ENCODE assay signal across 10 mouse cellular contexts in the genomic region with DNA sequence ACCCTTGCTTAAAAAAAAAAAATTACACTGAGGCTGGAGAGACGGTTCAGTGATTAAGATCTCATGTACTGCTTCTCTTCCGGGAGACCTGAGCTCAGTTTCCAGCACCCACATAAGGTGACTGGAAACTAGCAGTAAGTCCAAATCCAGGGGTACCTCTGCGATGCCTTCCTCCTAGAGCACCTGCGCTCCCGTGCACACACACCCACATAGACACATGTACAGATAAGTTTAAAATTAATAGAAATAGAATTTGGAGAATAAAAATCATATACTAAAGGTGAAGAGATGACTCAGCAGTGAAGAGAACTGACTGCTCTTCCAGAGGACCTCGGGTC. TPM values are rescaled to one million over a fixed set of nuclear protein-coding genes. Genes with fewer than 3 reads are reported as not detected.
A peak's percentile ranks its signal among the peaks of the same experiment; 100 is the strongest.
DNase-seq lines count a peak whose midpoint lies in the region; ATAC-seq lines count a peak whose summit lies in the region.
"Had no signal": no experiment of that assay in that cellular context is flagged by ENCODE, and none has a peak within 500 bp of the region (broad histone marks: within the 10 kb centered on the region; RNA-seq: fewer than 3 reads in every experiment).

No protein-coding gene starts in this region.

- DNase-seq in hindbrain, embryonic 10.5 days (ENCODE audit: low spot score), result no peak
- no peak for DNase-seq in hindbrain, embryonic 11.5 days (ENCODE audit: low spot score)
- DNase-seq in midbrain, embryonic 14.5 days, result no peak
- DNase-seq in frontal cortex, adult 2 months (ENCODE audit: extremely low spot score in 1 of 2, low spot score in 1 of 2), result no peak
- no peak for DNase-seq in right cerebral cortex, postnatal 36 days (ENCODE audit: low spot score in 2 of 2)
- DNase-seq: lung, adult 2 months had no signal

- no peak overlapping the region for H3K9ac ChIP-seq in hindbrain, embryonic 11.5 days (ENCODE audit: low read depth, low read length)
- H3K9ac ChIP-seq in hindbrain, embryonic 15.5 days, result peak overlapping the region; percentile 57; the same call in 1 of the 2 replicates
- H3K9ac ChIP-seq in midbrain, embryonic 14.5 days (replicated peaks; ENCODE audit: low read length), result no peak overlapping the region

- no peaks in the 10 kb centered on the region for H3K9me3 ChIP-seq in hindbrain, embryonic 10.5 days
- H3K9me3 ChIP-seq in hindbrain, embryonic 11.5 days (ENCODE audit: control insufficient read depth, low read length), result no peaks in the 10 kb centered on the region
- H3K9me3 ChIP-seq in hindbrain, embryonic 15.5 days, result no peaks in the 10 kb centered on the region
- H3K9me3 ChIP-seq in midbrain, embryonic 14.5 days (ENCODE audit: control insufficient read depth, low read length), result no peaks in the 10 kb centered on the region

- no peaks in the 10 kb centered on the region for H3K27me3 ChIP-seq in hindbrain, embryonic 10.5 days (ENCODE audit: insufficient read depth, poor library complexity, severe bottlenecking)
- H3K27me3 ChIP-seq in hindbrain, embryonic 11.5 days (ENCODE audit: control insufficient read depth, insufficient read depth, low read length), result no peaks in the 10 kb centered on the region
- no peaks in the 10 kb centered on the region for H3K27me3 ChIP-seq in hindbrain, embryonic 15.5 days
- no peaks in the 10 kb centered on the region for H3K27me3 ChIP-seq in midbrain, embryonic 14.5 days (ENCODE audit: control insufficient read depth, insufficient read depth, low read length)
- H3K27me3 ChIP-seq: Patski had no signal

- ATAC-seq in hindbrain, embryonic 11.5 days (ENCODE audit: low FRiP score), result no peak
- ATAC-seq in hindbrain, embryonic 15.5 days (ENCODE audit: low FRiP score, low read depth), result no peak
- no peak for ATAC-seq in midbrain, embryonic 14.5 days (ENCODE audit: low FRiP score, low TSS enrichment)
- ATAC-seq in frontal cortex, adult (ENCODE audit: low TSS enrichment), result no peak
- ATAC-seq: Patski had no signal

- peaks cover 8% of the 10 kb centered on the region; the same call in 1 of the 2 replicates for H3K36me3 ChIP-seq in hindbrain, embryonic 10.5 days
- no peaks in the 10 kb centered on the region for H3K36me3 ChIP-seq in hindbrain, embryonic 11.5 days (ENCODE audit: control insufficient read depth, insufficient read depth, low read length)
- H3K36me3 ChIP-seq in hindbrain, embryonic 15.5 days, result no peaks in the 10 kb centered on the region
- no peaks in the 10 kb centered on the region for H3K36me3 ChIP-seq in midbrain, embryonic 14.5 days (ENCODE audit: control insufficient read depth, insufficient read depth, low read length)

- peak overlapping the region; percentile 97 for H3K4me3 ChIP-seq in hindbrain, embryonic 10.5 days
- H3K4me3 ChIP-seq in hindbrain, embryonic 11.5 days (ENCODE audit: low read depth, low read length), result no peak overlapping the region
- peak overlapping the region; percentile 67 for H3K4me3 ChIP-seq in brown adipose tissue, adult 24 weeks (ENCODE audit: insufficient read depth, low read depth, low read length)
- H3K4me3 ChIP-seq in hindbrain, embryonic 15.5 days, result peak overlapping the region; percentile 86
- no peak overlapping the region for H3K4me3 ChIP-seq in midbrain, embryonic 14.5 days (replicated peaks; ENCODE audit: low read depth, low read length)

- WGBS in hindbrain, embryonic 10.5 days, result 92% methylated on average over 6 of the region's 6 CpGs
- 85% methylated on average over 6 of the region's 6 CpGs for WGBS in hindbrain, embryonic 11.5 days
- WGBS in hindbrain, embryonic 15.5 days, result 84% methylated on average over 6 of the region's 6 CpGs
- 89% methylated on average over 6 of the region's 6 CpGs for WGBS in midbrain, embryonic 14.5 days

- H3K4me2 ChIP-seq in hindbrain, embryonic 11.5 days (replicated peaks; ENCODE audit: low read depth, low read length), result no peak overlapping the region
- peak overlapping the region; percentile 59 for H3K4me2 ChIP-seq in hindbrain, embryonic 15.5 days
- H3K4me2 ChIP-seq in midbrain, embryonic 14.5 days (ENCODE audit: low read length), result peak overlapping the region; percentile 67; the same call in 1 of the 2 replicates

- peak overlapping the region; percentile 100; the same call in 1 of the 2 replicates for H3K27ac ChIP-seq in hindbrain, embryonic 10.5 days
- H3K27ac ChIP-seq in hindbrain, embryonic 11.5 days (ENCODE audit: low read depth, low read length), result no peak overlapping the region
- peak overlapping the region; percentile 96 for H3K27ac ChIP-seq in brown adipose tissue, adult 24 weeks (replicated peaks; ENCODE audit: low read depth, low read length)
- H3K27ac ChIP-seq in hindbrain, embryonic 15.5 days (replicated peaks), result peak overlapping the region; percentile 100
- no peak overlapping the region for H3K27ac ChIP-seq in midbrain, embryonic 14.5 days (replicated peaks; ENCODE audit: low read depth, low read length)

- H3K4me1 ChIP-seq in hindbrain, embryonic 10.5 days (replicated peaks), result peaks cover 29% of the 10 kb centered on the region
- H3K4me1 ChIP-seq in hindbrain, embryonic 11.5 days (replicated peaks; ENCODE audit: control insufficient read depth, insufficient read depth, low read length), result 0 out of 2 replicates have a peak, but pooled peaks cover 2% of the 10 kb centered on the region
- H3K4me1 ChIP-seq in brown adipose tissue, adult 24 weeks (ENCODE audit: control insufficient read depth, insufficient read depth, insufficient read length, low read length), result peaks cover 5% of the 10 kb centered on the region; the same call in 1 of the 2 replicates
- H3K4me1 ChIP-seq in hindbrain, embryonic 15.5 days (replicated peaks), result peaks cover 9% of the 10 kb centered on the region
- no peaks in the 10 kb centered on the region for H3K4me1 ChIP-seq in midbrain, embryonic 14.5 days (ENCODE audit: control insufficient read depth, insufficient read depth, low read length)

RNA-seq across cellular contexts. Expression of gene Chd2, which starts 18.2 kb away (rescaled TPM):
- 37.1 and 38.9 TPM in 2 replicates for polyA plus RNA-seq in hindbrain, embryonic 10.5 days (2016; fragmentation: Nextera tagmentation; extraction: Ambion mirVana)
- polyA plus RNA-seq in hindbrain, embryonic 11.5 days (2014; fragmentation: Nextera tagmentation; extraction: Ambion mirVana), result 45.4 and 64.4 TPM in 2 replicates
- 22.6 and 29.2 TPM in 2 replicates for polyA plus RNA-seq in brown adipose tissue, adult 24 weeks (2012; ENCODE audit: insufficient read depth, insufficient read length, missing spikeins)
- 34.9 and 37.2 TPM in 2 replicates for polyA plus RNA-seq in hindbrain, embryonic 15.5 days (2015; fragmentation: Nextera tagmentation; extraction: Ambion mirVana)
- 35.9 and 49.8 TPM in 2 replicates for polyA plus RNA-seq in midbrain, embryonic 14.5 days (2014; fragmentation: Nextera tagmentation; extraction: Ambion mirVana)
- polyA plus RNA-seq in frontal cortex, adult 2 months (2012; rRNA removed), result 34.3 and 37.0 TPM in 2 replicates

Comparison
In these comparisons a context has a peak if more than half of its experiments do, and no peak if none do; other contexts are left out.
1. H3K27ac ChIP-seq: peak in hindbrain, embryonic 10.5 days (single experiment), brown adipose tissue, adult 24 weeks (single experiment) and hindbrain, embryonic 15.5 days (single experiment); none in hindbrain, embryonic 11.5 days (single experiment) and midbrain, embryonic 14.5 days (single experiment).
2. H3K4me3 ChIP-seq: peak in hindbrain, embryonic 10.5 days (single experiment), brown adipose tissue, adult 24 weeks (single experiment) and hindbrain, embryonic 15.5 days (single experiment); none in hindbrain, embryonic 11.5 days (single experiment) and midbrain, embryonic 14.5 days (single experiment).